Mouse (Mus musculus) layer of hippocampus, adult 2 months (tissue): Measurements from ENCODE around the gene Rpusd1. TPM values are rescaled to one million over a fixed set of nuclear protein-coding genes. Genes with fewer than 3 reads are reported as not detected.

Experiments
- DNase-seq, 2 experiments: peaks; one replicate each; pipeline ENCODE4 v3.0.0; 2022; ENCODE audit warnings: low spot score in 2 of 2
- H3K27ac ChIP-seq: fragments of 200-600 bp; 2 replicates; pipeline ENCODE4 v1.8.1; 2022
- H3K4me3 ChIP-seq: fragments of 200-600 bp; 2 replicates; pipeline ENCODE4 v1.8.1; 2022; ENCODE audit warnings: mild to moderate bottlenecking
- CTCF ChIP-seq: fragments of 200-600 bp; conservative IDR thresholded peaks from 2 replicates; pipeline ENCODE4 v1.8.1; 2022; ENCODE audit warnings: antibody characterized with exemption, mild to moderate bottlenecking, moderate library complexity
- microRNA-seq, 2 experiments: library from miRNA; unstranded; fragments of <30 nt; microRNA quantifications; one replicate each; pipeline ENCODE4 v1.2.0; 2021
- total RNA-seq, 2 experiments: library from RNA; stranded (reverse); gene quantifications; 2 replicates each; pipeline ENCODE4 v1.2.3; 2021

Rpusd1 gene
- total RNA-seq, 2 experiments from 2014 or later: 54.5 to 56.9 TPM

DNA sequence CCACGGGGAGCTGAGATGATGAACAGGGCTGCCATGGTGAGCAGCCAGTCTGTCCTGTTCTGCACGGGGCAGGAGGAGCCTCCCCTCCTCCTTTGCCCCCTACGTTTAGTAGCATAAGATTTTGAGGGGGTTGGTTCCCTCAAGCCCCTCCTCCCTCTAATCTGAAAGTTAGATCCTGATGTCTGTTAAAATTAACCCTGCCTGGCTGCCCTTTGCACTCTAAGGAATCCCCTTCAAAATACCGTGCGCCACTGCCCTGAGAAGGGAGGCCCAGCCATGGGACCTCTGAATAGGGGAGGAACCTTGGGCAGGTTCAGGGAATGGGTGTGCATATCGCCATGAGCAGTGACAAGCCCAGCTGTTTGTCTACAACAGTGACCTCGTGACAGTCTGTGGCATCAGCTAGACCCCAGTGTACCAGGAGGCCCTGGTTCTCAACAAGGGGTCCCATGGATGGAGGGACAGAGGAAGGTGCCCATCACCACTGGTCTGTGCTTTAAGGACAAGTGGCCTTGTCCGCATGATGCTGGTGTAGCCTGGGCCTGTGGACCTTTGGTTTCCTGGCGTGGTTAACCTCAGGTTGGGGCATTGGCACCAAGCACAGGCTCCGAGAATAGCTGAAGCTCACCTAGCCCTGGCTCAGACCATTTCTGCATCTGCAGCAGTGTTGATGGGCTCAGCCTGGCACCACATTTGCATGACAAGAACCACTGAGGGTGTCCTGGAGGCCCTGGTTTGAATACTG is 48.0 kb downstream of the Rpusd1 start:
- Histone ChIP-seq H3K4me3 (no peak overlapping the region), H3K27ac (no peak overlapping the region)
- TF ChIP-seq CTCF: no peak
- no peak for DNase-seq

GRCm38 (mm10) chr17:25777948-25778347 is 50.5 kb downstream of the Rpusd1 start:
- no peak for DNase-seq
- no peak overlapping the region for H3K4me3 ChIP-seq
- H3K27ac ChIP-seq: no peak overlapping the region
- TF ChIP-seq CTCF: no peak

Small RNA genes lying within 50 kb of the gene (microRNA-seq; reads per million reads assigned to microRNA genes)
- 0 reads per million in 2 experiments for gene Gm25083
- gene Mir6966: 1.9 to 3.1 reads per million in 2 experiments

Other genes starting within 250 kb of the Rpusd1 start
- under 1 TPM in 1 of 2 experiments, not detected in 1; 0.15 TPM for gene Sstr5, start 230.4 kb upstream of the Rpusd1 start, total RNA-seq
- gene Sox8, start 157.0 kb upstream of the Rpusd1 start, total RNA-seq: 10 to 100 TPM; 47.7 to 55.7 TPM
- gene Lmf1, start 148.6 kb upstream of the Rpusd1 start, total RNA-seq: 10 to 100 TPM; 25.5 to 31.2 TPM
- 100 to 1,000 TPM; 106 to 122 TPM for gene Gng13, start 10.5 kb upstream of the Rpusd1 start, total RNA-seq
- gene Chtf18, start 251 bp upstream of the Rpusd1 start, total RNA-seq: 1 to 10 TPM; 1.2 to 1.8 TPM
- gene Mslnl, start 8.4 kb downstream of the Rpusd1 start, total RNA-seq: not detected
- under 1 TPM; 0.51 to 0.69 TPM for gene Msln, start 26.7 kb downstream of the Rpusd1 start, total RNA-seq
- 10 to 100 TPM; 37.4 to 39.8 TPM for gene Narfl, start 46.1 kb downstream of the Rpusd1 start, total RNA-seq
- gene Haghl, start 58.0 kb downstream of the Rpusd1 start, total RNA-seq: 100 to 1,000 TPM; 116 to 117 TPM
- under 1 TPM; 0.49 to 0.51 TPM for gene Ccdc78, start 58.9 kb downstream of the Rpusd1 start, total RNA-seq
- 10 to 100 TPM; 83.0 to 89.3 TPM for gene Fam173a, start 65.2 kb downstream of the Rpusd1 start, total RNA-seq
- gene AC134908.4, start 68.0 kb downstream of the Rpusd1 start, total RNA-seq: 1 to 10 TPM; 1.4 to 1.9 TPM
- 10 to 100 TPM; 76.9 to 80.3 TPM for gene Metrn, start 69.5 kb downstream of the Rpusd1 start, total RNA-seq
- 100 to 1,000 TPM; 680 to 699 TPM for gene Fbxl16, start 81.4 kb downstream of the Rpusd1 start, total RNA-seq
- 10 to 100 TPM; 27.9 to 28.9 TPM for gene Wdr24, start 96.0 kb downstream of the Rpusd1 start, total RNA-seq
- gene Jmjd8, start 101.2 kb downstream of the Rpusd1 start, total RNA-seq: 10 to 100 TPM; 58.0 to 61.1 TPM
- 100 to 1,000 TPM; 164 to 175 TPM for gene Stub1, start 105.7 kb downstream of the Rpusd1 start, total RNA-seq
- gene Rhbdl1, start 109.6 kb downstream of the Rpusd1 start, total RNA-seq: 10 to 100 TPM; 43.0 to 44.8 TPM
- 10 to 100 TPM; 30.0 to 33.9 TPM for gene Gm20683, start 114.1 kb downstream of the Rpusd1 start, total RNA-seq
- 100 to 1,000 TPM in 1 of 2 experiments, 10 to 100 TPM in 1; 95.9 to 107 TPM for gene Rhot2, start 117.2 kb downstream of the Rpusd1 start, total RNA-seq
- 10 to 100 TPM; 21.7 to 24.6 TPM for gene Wdr90, start 133.8 kb downstream of the Rpusd1 start, total RNA-seq
- gene Mcrip2, start 141.1 kb downstream of the Rpusd1 start, total RNA-seq: 10 to 100 TPM; 20.9 to 21.6 TPM
- 10 to 100 TPM; 39.0 to 39.9 TPM for gene Mettl26, start 147.4 kb downstream of the Rpusd1 start, total RNA-seq
- gene Wfikkn1, start 153.2 kb downstream of the Rpusd1 start, total RNA-seq: 1 to 10 TPM; 1.7 to 2.8 TPM
- 10 to 100 TPM; 50.1 to 51.1 TPM for gene Rab40c, start 192.1 kb downstream of the Rpusd1 start, total RNA-seq
- 100 to 1,000 TPM; 120 TPM for gene Pigq, start 217.3 kb downstream of the Rpusd1 start, total RNA-seq
- gene Nhlrc4, start 217.3 kb downstream of the Rpusd1 start, total RNA-seq: 1 to 10 TPM; 1.3 to 1.5 TPM
- under 1 TPM; 0.41 to 0.64 TPM for gene A930017K11Rik, start 224.9 kb downstream of the Rpusd1 start, total RNA-seq